Mouse (Mus musculus) left cerebral cortex, adult 8-10 months (tissue): ENCODE measurements around the gene Nrf1. TPM values are rescaled to one million over a fixed set of nuclear protein-coding genes. Genes with fewer than 3 reads are reported as not detected.

Source experiments
- DNase-seq, 2 experiments: peaks; one replicate each; pipeline ENCODE4 v3.0.0; 2022; ENCODE audit warnings: low spot score in 2 of 2
- total RNA-seq, 4 experiments: library from RNA; stranded (reverse); gene quantifications; 2 replicates each; pipeline ENCODE4 v1.2.4; 2022

Nrf1 gene
- total RNA-seq, 4 experiments from 2014 or later = 20.4 to 25.0 (median 22.4) TPM

GRCm38 (mm10) chr6:30147058-30147457 lies 99.3 kb downstream of the Nrf1 start:
- DNase-seq = no peak

- DNase-seq = no peak
Measured at GRCm38 (mm10) chr6:30147753-30148152, 100.0 kb downstream of the Nrf1 start.

- no peak for DNase-seq
Measured at GRCm38 (mm10) chr6:30150471-30150870, 102.7 kb downstream of the Nrf1 start.

DNA sequence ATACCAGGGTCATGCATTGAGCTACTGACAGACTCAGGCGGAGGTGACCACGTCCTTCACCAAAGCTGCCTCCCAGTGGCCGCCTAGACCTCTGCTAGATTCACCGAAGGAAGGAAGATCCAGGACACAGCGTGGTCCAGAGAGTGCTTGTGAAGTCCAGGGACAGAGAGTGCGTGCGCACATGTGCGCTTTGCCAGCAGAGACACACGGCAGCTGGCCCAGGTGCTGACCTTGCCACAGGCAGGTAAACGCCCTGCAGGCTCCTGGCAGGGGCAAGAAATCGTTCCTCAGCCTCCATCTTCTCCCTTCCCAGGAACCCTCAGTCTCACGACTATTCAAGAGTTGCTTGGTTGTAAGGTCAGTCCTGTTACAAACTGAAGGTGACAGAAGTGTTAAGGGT lies 104.4 kb downstream of the Nrf1 start:
- no peak for DNase-seq

- no peak for DNase-seq
Measured at GRCm38 (mm10) chr6:30152649-30153048, 104.9 kb downstream of the Nrf1 start.

GRCm38 (mm10) chr6:30153076-30153475 lies 105.3 kb downstream of the Nrf1 start:
- DNase-seq = no peak

DNA sequence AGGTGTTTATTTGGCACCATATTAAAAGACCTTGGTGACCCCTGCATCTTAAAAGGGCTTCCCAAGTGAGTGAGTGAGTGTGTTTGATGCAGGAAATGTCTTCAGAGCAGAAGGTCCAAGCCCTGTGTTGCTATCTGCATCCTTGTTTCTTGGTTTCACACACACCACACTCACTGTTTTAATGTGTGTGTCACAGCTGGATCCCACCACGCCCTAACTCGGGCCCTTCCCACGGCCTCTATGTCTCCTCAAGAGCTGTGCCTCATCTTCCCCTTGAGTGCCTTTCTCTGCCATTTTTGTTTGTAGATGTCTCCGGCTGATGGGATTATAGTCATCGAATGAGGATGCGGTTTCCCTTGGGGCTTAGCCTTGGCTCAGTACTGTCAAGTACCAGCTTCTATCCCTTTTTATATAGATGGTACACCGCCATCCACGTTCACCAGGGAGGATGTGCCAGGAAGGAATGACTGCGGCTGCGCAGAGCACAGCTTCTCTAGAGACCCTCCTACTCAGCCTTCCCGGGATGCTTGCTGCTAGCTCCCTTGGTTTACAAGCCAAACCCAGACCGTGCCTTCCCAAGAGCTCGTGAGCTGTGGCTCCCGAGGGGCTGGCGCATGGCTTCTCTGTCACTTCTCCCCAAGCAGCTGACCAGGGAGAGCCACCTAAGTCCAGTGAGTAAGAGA lies 106.1 kb downstream of the Nrf1 start:
- DNase-seq = no peak

GRCm38 (mm10) chr6:30159516-30160045 lies 111.8 kb downstream of the Nrf1 start:
- DNase-seq = no peak

DNA sequence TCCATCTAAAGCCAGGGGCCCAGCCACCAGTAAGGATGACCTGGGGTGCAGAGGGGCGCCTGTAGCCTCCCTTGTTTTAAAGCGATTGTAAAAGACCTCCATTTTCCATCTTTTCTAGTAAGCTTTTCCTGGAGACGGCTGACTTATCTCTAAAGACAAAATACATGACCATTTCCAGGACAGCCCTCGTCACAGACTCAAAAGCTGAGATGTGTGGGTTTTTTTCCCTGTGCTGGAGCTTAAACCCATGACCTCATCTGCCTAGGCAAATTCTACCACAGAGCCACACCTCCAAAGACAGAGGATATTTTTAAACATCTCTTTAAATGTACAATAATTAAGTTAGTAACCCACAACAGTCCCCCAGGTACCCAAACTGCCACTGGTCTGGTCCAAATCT lies 112.6 kb downstream of the Nrf1 start:
- no peak for DNase-seq

DNA sequence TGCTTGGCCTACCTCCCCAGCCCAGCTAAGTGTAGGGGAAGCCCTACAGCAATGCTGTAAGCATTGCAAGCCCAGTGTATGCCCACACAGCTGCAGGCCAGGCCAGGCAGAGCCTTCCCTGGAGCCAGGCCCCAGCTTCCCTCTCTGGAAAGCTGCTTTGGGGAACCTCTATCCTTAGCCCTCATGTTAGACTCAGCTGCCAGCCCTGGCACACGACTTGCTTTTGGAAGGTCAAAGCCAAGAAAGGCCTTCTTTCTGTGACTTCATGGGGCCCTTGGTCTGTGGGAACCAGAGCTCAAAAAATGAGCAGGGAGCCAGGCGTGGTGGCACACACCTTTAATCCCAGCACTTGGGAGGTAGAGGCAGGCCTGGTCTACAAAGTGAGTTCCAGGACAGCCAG lies 113.8 kb downstream of the Nrf1 start:
- DNase-seq = no peak

DNA sequence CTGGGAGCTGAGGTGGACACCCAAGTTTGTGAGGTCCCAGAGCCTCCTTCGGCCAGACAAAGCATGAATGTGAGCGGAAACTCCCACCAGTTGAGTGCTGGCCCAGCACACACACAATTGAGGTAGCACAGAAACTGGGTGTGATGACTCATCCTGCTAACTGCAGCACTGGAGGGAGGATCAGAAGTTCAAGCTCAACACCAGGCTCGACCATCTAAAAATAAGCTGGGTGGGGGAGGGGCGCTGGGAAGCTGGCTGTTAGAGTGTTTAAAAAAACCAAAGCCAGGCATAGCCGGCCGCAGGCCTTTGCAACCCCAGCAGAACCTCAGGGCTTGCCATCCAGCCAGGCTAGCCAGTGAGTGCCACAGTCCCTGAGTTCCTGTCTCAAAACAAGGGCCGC lies 114.3 kb downstream of the Nrf1 start:
- DNase-seq = no peak

GRCm38 (mm10) chr6:30166349-30166748 lies 118.6 kb downstream of the Nrf1 start:
- DNase-seq = no peak

GRCm38 (mm10) chr6:30167192-30167591 lies 119.4 kb downstream of the Nrf1 start:
- DNase-seq = no peak

DNA sequence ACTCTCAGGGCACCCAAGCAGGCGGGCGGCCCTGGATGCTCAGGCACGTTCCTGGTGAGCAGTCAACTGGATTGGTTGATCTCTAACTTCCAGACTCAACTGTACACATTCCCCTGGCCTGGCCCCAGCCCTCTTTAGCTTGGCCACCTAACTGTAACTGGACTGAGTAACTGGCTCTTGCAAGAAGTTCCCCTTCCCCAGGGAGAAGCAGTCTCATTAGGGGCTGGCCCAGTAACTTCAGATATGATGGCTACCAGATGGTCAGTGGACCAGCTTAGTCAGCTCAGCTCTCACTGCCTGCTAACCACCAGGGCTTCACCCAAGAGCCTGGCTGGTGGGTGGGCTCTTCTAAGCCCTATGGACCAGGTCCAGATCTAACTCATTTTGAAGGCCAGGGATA lies 120.5 kb downstream of the Nrf1 start:
- DNase-seq = no peak

DNA sequence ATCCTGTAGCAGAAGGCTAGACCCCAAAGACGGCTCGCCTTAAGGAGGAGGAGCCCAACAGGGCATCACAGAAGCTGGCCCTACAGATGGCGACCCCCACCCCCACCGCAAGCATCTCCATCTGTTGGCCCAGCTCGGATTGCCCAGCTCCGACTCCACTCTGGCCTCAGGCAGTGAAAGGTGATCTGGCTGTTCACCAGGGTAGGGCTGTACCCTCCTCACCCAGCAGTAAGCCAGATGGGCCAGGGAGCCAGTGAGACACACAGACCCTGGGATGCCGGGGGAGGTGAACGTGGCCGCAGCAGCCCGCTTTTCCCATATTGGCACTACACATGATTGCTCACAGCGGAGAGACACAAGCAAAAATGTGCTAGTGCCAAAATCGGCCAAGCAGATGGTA lies 121.4 kb downstream of the Nrf1 start:
- no peak for DNase-seq

DNA sequence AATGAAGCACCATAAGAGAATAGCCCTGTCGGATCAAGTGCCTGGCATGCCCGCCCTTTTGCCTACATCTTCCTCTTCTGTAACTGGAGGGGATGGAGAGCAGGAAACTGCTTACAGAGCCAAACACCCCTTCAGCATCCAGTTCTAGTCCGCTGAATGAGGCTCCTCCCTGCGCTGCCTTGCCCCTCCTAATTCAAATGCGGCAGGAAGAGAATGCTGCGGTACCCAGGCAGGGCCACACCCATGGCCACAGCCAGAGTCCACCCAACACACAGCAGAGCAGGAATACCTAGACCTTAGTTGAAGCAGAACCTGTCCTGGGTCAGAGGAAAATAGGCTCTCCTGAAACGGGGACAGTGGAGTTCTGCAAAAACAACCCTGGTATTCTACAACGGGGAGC lies 123.4 kb downstream of the Nrf1 start:
- no peak for DNase-seq

DNA sequence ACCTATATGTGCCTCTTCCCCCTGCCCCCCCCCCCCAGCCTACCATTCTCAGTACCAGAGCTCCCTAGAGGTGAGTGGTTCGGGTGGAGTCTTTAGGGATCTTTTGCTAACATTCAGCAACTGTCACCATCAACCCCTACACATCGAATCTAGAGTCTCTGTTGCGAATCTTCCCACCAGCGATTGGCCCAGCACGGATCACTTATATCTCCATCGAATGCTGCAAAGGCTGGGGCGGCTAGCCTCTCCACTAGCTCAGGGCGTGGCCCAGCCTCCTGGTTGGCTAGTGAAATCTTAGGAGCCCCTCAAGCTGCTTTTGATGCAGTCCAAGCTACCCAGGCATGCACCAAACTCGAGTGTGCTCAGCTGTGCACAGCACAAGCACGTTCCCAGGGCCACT lies 124.2 kb downstream of the Nrf1 start:
- no peak for DNase-seq

DNA sequence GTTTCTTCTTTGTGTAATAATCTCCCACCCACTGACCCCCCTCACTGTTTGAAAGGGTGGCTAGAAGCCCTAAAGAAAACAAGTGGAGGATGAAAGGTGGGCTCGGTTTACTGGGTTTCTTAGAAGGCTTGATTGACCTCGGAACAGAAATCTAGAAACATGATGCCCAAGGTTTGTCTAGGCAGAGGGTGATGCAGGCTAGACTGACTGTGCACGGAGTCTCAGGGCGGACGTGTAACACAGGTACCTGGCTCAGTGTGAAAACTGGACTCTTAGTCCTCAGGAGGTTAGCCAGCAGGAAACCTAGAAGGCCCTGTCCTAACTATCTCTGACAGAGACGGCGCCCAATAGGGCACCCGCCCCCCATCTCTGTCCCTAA lies 124.6 kb downstream of the Nrf1 start:
- no peak for DNase-seq

DNA sequence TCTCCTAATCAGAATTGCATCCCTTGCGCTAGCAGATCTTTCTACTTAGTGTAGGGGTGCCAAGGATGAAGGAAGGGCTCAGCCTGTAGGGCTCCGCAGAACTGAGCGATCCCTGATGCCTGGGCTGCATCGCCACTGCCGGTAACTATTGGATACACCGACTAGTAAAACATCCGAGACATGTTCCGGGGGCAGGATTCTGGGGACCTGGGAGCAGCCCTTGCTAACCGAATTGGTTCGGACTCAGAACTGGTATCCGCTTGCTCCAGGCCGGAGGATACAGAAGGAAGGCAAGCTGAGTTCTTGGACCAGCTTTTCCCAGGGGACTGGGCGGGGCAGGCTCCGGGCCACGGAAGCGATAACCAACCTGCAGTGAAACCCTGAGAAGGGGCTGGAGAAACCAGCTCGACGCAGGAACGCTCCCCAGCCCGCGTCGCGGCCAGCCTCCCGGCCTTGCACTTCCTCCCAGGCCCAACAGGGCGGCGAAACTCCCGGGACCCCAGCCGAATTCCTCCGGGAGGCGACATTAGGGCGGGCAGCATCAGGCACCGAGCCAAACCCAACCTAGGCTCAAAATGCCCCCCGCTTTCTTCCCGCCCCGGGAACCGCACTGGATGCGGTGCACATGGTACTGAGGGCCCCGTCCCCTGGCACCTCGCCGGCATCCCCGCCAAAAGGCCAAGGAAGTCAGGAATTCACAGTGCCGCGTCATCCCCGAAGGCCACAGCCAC lies 125.2 kb downstream of the Nrf1 start:
- no peak for DNase-seq

DNA sequence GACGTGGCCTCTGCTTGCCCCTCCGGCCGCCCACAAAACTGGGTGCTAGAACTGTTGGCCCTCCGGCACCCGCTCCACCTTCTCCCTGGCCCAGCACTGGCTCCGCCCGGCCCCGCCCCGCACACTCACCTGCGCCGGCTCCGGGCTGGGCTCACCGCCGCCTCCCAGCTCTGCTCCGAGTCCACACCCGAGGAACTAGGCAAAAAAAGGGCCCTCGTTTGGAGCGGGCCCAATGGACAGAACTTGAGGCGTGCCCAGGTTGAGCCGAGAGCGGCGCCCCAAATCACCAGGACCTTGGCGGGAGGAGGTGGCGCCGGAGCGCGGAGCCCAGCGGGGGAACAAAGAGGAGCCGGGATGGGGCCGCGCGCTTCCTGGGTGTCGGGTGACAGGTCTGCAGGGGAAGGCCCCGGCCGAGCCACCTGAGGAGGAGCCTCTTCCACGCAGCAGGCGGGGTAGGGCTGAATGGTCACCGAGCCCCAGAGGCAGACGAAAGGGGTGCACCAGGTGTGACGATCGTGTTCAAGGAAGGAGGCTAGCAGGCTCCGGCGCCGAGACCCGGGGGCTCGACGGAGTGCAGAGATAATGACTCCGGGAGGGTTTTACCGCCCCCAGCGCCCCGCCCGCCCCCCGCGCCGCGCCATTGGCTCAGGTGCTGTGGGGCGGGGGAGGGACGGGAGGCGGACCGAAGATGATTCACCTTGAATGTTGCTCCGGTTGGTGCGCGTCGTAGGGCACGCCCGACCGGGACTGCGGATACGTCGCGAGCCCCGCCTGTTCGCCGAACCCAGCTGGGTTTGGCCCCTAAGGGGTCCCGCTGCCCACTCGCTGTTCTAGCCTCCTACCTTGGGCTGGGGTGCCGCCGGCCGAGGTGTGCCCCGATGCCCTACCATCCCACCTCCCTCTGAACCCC lies 126.0 kb downstream of the Nrf1 start:
- DNase-seq = no peak

GRCm38 (mm10) chr6:30174461-30175224 lies 126.9 kb downstream of the Nrf1 start:
- no peak for DNase-seq
